Mouse (Mus musculus) CD4-positive helper T cell, adult 2 months (primary cell): ENCODE results near the gene Lalba.
"Not testable (repeated sequence)": the region's sequence is repeated elsewhere in the genome, so short reads cannot be mapped to it uniquely, and the experiment has no call there.

ENCODE experiments used
- DNase-seq: peaks from one replicate; pipeline ENCODE4 v3.0.0-alpha.2; 2012; ENCODE audit warnings: low read depth, missing footprints, low spot score

Gene Lalba

DNA sequence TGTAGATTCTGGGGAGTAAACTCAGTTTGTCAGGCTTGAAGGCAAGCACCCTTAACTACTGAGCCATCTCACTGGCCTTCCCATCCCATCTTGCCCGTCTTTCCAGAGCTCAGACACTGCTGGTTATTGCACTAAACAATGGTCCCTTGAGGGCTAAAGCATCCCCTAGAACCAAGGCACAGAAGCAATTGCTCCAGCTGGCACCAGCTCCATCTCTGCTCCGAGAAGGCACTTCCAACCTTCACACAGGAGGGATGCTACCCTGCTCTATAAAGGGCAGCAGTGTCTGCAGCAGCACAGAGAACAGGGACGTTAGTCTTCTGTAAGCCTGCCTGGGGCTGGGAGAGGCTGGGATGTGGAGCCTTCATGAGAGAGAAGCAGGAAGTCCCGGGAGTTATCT is 9.6 kb upstream of the Lalba start, which contains the start of gene Olfr279:
TSS of gene Olfr279 (plus strand) at position 301 of the 400 bp plus-strand sequence.
- no peak for DNase-seq

DNA sequence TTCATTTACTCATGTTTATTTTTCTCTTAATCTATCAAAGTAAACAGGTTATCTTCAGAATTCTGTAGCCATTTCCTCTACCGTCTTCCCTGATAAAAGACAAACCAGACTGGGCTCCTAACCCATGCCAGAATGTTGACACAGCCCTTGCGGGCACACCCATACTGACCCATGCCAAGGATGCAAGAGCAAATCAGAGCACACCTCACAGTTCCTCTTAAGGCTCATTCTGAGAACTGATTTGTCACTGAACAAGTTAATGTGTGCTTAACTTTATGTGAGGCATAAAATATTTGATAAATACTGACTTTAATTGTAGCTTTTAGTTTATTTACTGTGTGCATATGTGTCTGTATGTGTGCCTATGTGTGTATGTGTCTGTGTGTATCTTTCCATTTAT is 8.8 kb upstream of the Lalba start:
- DNase-seq = no peak

DNA sequence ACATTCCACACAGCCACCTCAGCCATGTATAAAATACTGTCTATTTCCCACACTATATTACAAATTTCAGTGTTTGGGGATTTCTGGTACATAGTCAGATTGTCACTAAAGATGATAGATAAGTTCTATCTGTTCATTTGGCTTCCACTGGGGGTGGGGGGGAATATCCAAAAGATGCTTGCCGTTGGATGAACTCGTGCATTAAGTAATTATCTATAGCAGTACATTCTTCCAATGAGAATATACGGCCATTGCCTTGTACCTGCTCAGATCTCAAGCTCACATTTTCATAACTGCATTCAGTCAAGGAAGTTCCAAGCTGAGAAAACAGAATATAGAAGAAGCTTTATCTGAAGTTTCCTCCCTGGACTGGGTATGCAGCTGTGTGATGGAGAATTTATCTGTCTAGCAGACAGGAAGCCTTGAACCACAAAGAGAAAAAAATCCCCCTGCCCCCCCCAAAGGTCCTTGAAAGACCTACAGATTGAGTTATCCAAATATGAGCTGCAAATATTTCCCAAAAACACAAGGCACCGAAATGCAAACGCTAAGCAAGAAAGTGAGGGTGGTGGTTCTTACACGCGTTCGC is 4.0 kb upstream of the Lalba start:
- DNase-seq = peak; percentile 32

DNA sequence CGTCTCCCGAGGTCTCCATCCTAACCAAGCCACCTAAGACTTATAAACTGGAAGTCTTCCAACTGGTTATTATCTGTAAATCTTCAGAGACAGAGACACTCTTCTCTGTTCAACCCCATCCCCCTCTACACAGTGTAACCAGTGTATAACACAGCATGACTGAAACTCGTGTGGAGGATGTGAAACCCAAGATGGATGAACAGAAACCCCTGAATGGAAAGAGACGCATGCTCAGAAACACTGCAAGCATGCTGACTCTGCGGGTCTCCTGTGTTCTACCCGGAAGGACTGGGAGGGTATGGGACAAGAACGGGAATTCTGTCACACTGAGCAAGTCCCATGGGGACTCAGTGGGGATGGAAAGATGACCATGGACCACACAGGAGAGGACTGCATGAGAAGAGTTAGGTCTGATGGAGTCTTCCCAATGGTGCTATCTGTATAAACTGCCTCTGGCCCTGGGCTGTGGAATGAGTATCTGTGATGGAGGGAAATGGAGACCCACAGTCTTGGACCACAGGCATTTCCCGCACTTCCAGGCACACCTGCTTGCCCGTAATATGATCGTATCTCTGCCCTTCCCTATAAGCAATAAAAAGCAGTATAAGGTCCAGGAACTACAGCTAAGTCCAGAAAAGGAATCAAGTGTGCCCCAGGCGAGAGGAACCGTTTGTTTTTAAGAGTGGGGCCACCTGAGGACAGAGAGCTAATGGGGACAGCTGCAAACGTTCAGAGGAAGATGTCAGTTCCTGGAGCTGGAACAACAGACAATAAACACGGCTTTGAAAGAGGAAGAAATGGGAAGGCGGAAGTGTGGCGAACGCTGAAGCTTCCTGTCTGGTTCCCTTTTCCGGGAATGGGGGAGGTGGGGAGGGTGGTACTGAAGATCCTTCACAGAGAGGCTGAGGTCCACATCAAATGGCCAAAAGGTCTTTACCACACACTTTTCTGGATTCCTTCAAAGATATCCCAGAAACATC is 1.7 kb upstream of the Lalba start:
- DNase-seq = peak; percentile 11

DNA sequence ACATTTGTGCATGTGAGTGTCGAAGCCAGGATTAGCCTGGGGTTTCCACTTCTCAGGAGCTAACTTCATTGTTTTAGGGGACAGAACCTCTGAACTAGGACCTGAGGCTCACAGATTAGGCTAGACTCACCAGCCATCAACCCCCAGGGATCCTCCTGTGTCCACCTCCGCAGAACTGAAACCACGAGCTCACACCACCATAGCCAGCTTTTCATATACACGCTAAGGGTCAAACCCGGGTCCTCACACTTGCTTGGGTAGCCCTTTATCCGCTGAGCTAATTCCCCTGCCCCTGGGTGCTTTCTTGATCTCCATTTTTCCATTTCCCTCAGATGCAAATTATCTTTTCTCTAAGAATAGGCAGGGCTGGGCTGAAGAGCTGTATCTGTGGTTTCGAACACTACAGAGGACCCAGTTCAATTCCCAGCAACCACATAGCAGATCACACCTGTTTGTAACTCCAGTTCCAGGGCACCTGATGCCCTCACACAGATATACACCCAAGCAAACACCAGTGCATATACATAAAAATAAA is 2.9 kb downstream of the Lalba start:
- no peak for DNase-seq

DNA sequence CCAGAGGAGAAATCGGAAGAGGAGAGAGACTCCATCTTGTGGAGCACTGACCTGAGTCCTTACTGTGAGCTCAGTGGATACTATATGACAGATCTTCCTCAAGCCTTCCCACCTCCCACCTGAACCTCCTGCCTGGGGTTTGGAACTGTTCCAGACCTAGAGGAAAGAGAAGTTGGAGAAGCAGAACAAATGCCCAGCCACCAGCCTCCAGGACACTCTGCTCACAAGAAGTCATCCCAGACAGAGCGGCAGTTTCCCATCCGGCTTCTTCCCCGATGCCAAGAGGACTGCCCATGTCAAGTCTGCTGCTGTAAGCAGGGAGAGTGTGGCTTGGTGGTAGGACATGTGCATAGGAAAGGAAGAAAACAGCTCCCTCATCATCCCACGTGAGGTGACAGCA is 6.2 kb downstream of the Lalba start:
- DNase-seq = no peak

DNA sequence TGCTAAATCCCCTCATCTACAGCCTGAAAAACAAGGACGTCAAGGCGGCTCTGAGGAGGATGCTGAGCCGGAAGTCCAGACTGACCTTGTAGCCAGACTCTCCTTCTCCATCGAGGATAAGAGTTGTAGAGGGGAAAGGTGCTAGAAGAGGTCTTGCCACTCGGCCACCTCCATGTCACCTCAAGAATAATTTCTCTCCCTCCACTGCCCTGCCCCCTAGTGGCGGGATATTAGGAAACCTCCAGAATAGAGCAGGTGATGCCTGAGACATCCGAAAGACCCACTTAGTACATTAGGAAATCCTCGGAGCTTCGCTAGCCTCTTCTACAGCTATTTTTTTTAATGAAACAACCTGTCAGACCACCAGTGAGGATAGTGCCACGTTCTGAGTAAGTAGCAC is 7.1 kb downstream of the Lalba start:
- peak; percentile 35 for DNase-seq

DNA sequence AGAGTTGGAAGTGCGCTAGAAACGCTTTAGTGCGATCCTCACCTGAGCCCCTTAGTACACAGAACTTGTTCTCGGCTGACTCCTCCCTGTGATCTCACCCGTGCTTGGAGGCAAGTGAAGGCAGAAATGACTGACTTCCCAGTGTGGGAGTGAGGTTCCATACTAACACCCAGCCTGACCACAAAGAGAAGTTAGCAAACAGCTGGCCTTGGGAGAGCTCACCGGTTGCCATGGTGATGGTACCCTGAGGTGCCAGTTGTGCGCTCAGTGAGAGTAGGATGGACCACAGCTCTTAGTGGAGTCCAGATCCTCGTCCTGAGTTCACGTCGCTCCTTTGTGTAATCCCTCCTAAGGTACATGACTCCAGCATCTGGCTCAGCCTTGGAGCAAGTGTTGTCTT is 7.6 kb downstream of the Lalba start:
- no peak for DNase-seq

DNA sequence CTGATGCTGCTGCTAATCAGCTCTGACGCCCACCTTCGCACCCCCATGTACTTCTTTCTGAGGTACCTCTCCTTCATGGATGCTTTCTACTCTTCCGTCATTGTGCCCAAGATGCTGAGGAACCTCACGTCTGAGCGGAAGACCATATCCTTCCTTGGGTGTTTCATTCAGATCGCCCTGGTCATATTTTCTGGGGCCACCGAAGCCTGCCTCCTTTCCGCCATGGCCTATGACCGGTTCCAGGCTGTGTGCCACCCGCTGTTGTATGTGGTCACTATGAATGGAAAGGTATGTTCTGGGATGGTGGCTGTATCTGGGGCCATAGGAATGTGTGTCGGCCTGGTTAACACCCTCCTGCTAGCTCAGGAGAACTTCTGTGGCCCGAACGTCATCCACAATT is 11.0 kb downstream of the Lalba start:
- DNase-seq = no peak

DNA sequence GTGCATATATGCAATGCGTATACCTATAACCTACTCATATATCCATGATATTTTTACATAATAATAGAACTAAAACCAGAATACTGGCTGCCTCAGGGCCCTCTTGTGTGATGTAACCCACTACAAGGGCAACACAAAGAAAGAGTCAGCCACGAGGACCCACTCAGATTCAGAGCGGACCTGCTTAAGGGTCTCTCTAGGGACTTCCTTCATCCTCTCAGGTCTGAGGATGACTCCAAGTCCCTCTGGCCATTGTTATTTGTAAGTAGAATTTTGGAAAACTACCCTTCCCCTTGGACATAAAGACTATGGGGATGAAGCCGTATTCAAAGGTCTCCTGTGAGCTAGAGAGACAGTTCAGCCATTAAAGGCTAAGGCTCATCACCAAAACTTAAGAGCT is 12.9 kb downstream of the Lalba start, which contains the start of gene OR5BS1P:
TSS of gene OR5BS1P (plus strand) at position 301 of the 400 bp plus-strand sequence.
- DNase-seq = no peak

DNA sequence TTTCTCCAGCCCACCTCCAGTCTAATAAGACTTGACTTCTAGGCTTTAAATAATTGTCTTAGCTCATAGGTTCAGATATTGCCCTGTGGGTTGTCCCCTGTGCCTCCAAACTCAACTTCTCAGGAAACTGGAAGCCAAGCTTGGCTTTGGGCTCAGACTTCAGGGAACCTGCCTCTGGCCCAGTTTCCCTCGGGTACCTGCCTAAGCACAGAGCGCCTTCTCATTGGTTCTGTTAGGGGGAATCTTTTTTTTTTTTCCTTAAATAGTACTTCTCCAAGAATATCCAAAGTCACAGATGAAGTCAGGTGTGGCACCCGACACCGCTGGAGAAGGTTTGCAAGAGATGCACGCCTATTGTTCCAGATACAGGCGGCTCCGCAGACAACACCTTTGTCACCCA is 30.2 kb downstream of the Lalba start, which contains the start of gene Olfr281:
TSS of gene Olfr281 (plus strand) at position 301 of the 400 bp plus-strand sequence.
- no peak for DNase-seq

DNA sequence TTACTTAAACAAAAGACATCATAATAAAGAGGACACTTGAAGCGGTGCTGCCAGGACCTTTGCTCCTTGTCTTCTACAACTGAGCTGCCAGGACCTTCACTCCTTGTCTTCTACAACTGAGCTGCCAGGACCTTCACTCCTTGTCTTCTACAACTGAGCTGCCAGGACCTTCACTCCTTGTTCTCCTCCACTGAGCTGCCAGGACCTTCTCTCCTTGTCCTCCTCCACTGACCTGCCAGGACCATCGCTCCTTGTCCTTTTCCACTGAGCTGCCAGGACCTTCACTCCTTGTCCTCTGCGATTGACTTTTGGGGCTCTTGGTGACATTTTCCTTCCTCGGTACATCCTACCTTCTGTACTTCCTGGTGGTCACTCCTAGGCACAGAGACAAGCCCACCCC is 34.0 kb downstream of the Lalba start:
- no peak for DNase-seq

DNA sequence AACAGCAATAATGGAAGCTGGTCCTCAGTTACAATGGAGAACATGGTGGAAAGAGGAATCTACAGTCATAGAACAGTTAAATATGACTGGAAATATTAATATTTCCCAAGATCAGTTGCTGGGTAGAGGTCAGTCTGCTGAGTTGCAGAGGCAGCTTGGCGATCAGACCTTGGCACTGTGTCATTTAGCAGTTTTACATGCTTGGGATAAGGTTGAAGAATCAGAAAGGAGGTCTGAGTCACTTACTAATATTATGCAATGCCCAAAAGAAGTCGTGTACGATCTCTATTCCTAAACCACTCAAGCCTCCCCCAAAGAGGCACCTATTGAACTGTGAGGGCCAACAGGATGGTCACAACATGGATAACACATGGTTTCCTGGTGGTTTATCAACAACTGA is 38.0 kb downstream of the Lalba start:
- DNase-seq = no peak

DNA sequence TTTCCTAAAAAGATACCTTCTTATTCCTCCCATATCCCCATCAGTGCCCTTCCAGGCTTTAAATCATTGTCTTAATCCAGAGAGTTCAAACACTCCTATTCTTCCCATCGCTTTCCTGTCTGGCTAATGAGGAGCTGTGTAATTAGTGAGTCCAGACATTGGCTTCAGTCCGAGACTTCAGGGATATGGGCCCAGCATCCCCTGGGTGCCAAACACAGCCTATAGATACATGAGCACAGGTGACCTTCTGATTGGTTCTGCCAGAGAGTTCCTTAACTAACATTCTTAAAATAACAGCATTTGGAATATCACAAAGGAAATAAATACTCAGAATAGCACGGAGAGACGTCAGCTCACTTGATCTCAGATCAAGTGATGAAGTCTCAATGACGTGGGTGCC is 51.6 kb downstream of the Lalba start, which contains the start of gene Olfr282:
TSS of gene Olfr282 (plus strand) at position 301 of the 400 bp plus-strand sequence.
- not testable (repeated sequence) for DNase-seq
